Mouse (Mus musculus) neural tube, embryonic 15.5 days (tissue): Measurements from ENCODE around the gene Creb3l4. TPM values are rescaled to one million over a fixed set of nuclear protein-coding genes. Genes with fewer than 3 reads are reported as not detected.
"Not testable (repeated sequence)": the region's sequence is repeated elsewhere in the genome, so short reads cannot be mapped to it uniquely, and the experiment has no call there.

Source experiments
- ATAC-seq: fragments of 200-750 bp; cut with Nextera tagmentation; 2 replicates; pipeline ENCODE4 v1.8.0; 2017; ENCODE audit warnings: mild to moderate bottlenecking, moderate TSS enrichment, moderate library complexity; ENCODE audit not compliant: low FRiP score
- H3K27ac ChIP-seq: fragments of 300-500 bp; sonication (generic); replicated peaks from 2 replicates; pipeline ENCODE4 v1.5.1; 2015; ENCODE audit warnings: mild to moderate bottlenecking, inconsistent platforms
- H3K27me3 ChIP-seq: fragments of 300-500 bp; sonication (generic); replicated peaks from 2 replicates; pipeline ENCODE4 v1.6.1; 2015; ENCODE audit warnings: inconsistent platforms
- H3K36me3 ChIP-seq: fragments of 300-500 bp; sonication (generic); 2 replicates; pipeline ENCODE4 v1.6.1; 2015; ENCODE audit warnings: inconsistent platforms
- H3K4me1 ChIP-seq: fragments of 300-500 bp; sonication (generic); 2 replicates; pipeline ENCODE4 v1.6.1; 2015; ENCODE audit warnings: inconsistent platforms
- H3K4me2 ChIP-seq: fragments of 300-500 bp; sonication (generic); 2 replicates; pipeline ENCODE4 v1.6.1; 2015; ENCODE audit warnings: inconsistent platforms, mild to moderate bottlenecking, moderate library complexity
- H3K4me3 ChIP-seq: fragments of 300-500 bp; sonication (generic); replicated peaks from 2 replicates; pipeline ENCODE4 v1.5.1; 2015; ENCODE audit warnings: mild to moderate bottlenecking, inconsistent platforms
- H3K9ac ChIP-seq: fragments of 300-500 bp; sonication (generic); replicated peaks from 2 replicates; pipeline ENCODE4 v1.6.1; 2015; ENCODE audit warnings: mild to moderate bottlenecking, inconsistent platforms
- H3K9me3 ChIP-seq: fragments of 300-500 bp; sonication (generic); replicated peaks from 2 replicates; pipeline ENCODE4 v1.6.1; 2016; ENCODE audit warnings: inconsistent platforms
- WGBS: fragments of 180-500 bp; shearing (Covaris S2); methylation state at CpG from one replicate; pipeline ENCODE4 v1.1.7; 2015; ENCODE audit warnings: mixed read lengths; 5-methylcytosine and 5-hydroxymethylcytosine counted together
- polyA plus RNA-seq: library from polyadenylated mRNA; unstranded; fragments of >200 nt; fragmentation: Nextera tagmentation; extraction: Ambion mirVana; gene quantifications from 2 replicates; pipeline ENCODE4 v1.2.1, GENCODE M21; 2015

Gene Creb3l4
- 0.82 and 2.2 TPM in 2 replicates for polyA plus RNA-seq

- peak; percentile 28; the same call in 1 of the 2 replicates for ATAC-seq
- H3K4me2 ChIP-seq: peak within 1 kb of the TSS; percentile 62
- H3K9me3 ChIP-seq: no peaks in the 10 kb centered on the region
- 0 out of 2 replicates have a peak within 1 kb of the TSS, but pooled peaks have one; percentile 20 for H3K27ac ChIP-seq
- no peaks in the 10 kb centered on the region for H3K36me3 ChIP-seq
- 3% methylated on average over 19 of the region's 19 CpGs for WGBS
- H3K27me3 ChIP-seq: no peaks in the 10 kb centered on the region
- peaks cover 19% of the 10 kb centered on the region for H3K4me1 ChIP-seq
- peak within 1 kb of the TSS; percentile 37 for H3K9ac ChIP-seq
- peak within 1 kb of the TSS; percentile 35 for H3K4me3 ChIP-seq
Observed at GRCm38 (mm10) chr3:90242984-90243775, at the start of gene Creb3l4. Gene Creb3l4, minus strand, starts transcription at chr3:90243512.

- WGBS: under 1% methylated on average over 44 of the region's 47 CpGs
- H3K27ac ChIP-seq: peak within 1 kb of the TSS; percentile 96
- peaks cover 41% of the 10 kb centered on the region for H3K4me1 ChIP-seq
- no peaks in the 10 kb centered on the region for H3K36me3 ChIP-seq
- H3K4me3 ChIP-seq: peak within 1 kb of the TSS; percentile 73
- H3K4me2 ChIP-seq: peak within 1 kb of the TSS; percentile 87
- H3K9me3 ChIP-seq: no peaks in the 10 kb centered on the region
- peak; percentile 98 for ATAC-seq
- no peaks in the 10 kb centered on the region for H3K27me3 ChIP-seq
- H3K9ac ChIP-seq: peak within 1 kb of the TSS; percentile 91
Observed at GRCm38 (mm10) chr3:90292345-90293275, 49.3 kb upstream of the Creb3l4 start, which contains the start of gene Gatad2b. Gene Gatad2b, plus strand, starts transcription at chr3:90293178.

- WGBS: 48% methylated on average over 2 of the region's 2 CpGs
- Histone ChIP-seq H3K9ac (peak overlapping the region; percentile 80), H3K4me2 (peak overlapping the region; percentile 60), H3K4me1 (peaks cover 37% of the 10 kb centered on the region), H3K9me3 (no peaks in the 10 kb centered on the region), H3K4me3 (peak overlapping the region; percentile 73), H3K36me3 (no peaks in the 10 kb centered on the region), H3K27ac (peak overlapping the region; percentile 94), H3K27me3 (no peaks in the 10 kb centered on the region)
- ATAC-seq: no peak
Observed at GRCm38 (mm10) chr3:90291982-90292344, 48.7 kb upstream of the Creb3l4 start.

- Histone ChIP-seq H3K9ac (no peak overlapping the region), H3K4me2 (no peak overlapping the region), H3K4me1 (peaks cover 24% of the 10 kb centered on the region), H3K4me3 (no peak overlapping the region), H3K36me3 (no peaks in the 10 kb centered on the region), H3K27me3 (no peaks in the 10 kb centered on the region), H3K27ac (no peak overlapping the region), H3K9me3 (no peaks in the 10 kb centered on the region)
- WGBS: 96% methylated on average over 1 of the region's 1 CpGs
- ATAC-seq: no peak
Observed at GRCm38 (mm10) chr3:90290602-90291001, 47.3 kb upstream of the Creb3l4 start.

- H3K36me3 ChIP-seq, H3K27ac ChIP-seq, ATAC-seq, H3K9me3 ChIP-seq, H3K9ac ChIP-seq, H3K27me3 ChIP-seq, H3K4me3 ChIP-seq, H3K4me2 ChIP-seq: not testable (repeated sequence)
- peaks cover 12% of the 10 kb centered on the region for H3K4me1 ChIP-seq
- 63% methylated on average over 3 of the region's 3 CpGs for WGBS
Observed at GRCm38 (mm10) chr3:90289403-90289802, 46.1 kb upstream of the Creb3l4 start.

- 100% methylated on average over 2 of the region's 2 CpGs for WGBS
Observed at GRCm38 (mm10) chr3:90284150-90284549, 40.8 kb upstream of the Creb3l4 start.

GRCm38 (mm10) chr3:90280708-90281107, 37.4 kb upstream of the Creb3l4 start:
- Histone ChIP-seq H3K36me3 (peaks cover 52% of the 10 kb centered on the region), H3K9ac (no peak overlapping the region), H3K9me3 (no peaks in the 10 kb centered on the region), H3K27me3 (no peaks in the 10 kb centered on the region), H3K4me3 (no peak overlapping the region), H3K4me1 (no peaks in the 10 kb centered on the region), H3K4me2 (no peak overlapping the region), H3K27ac (no peak overlapping the region)
- WGBS: 87% methylated on average over 9 of the region's 9 CpGs
- no peak for ATAC-seq

More at GRCm38 (mm10) chr3:90284150-90284549, 40.8 kb upstream of the Creb3l4 start:
- H3K4me1 ChIP-seq: no peaks in the 10 kb centered on the region
- no peak for ATAC-seq
- peaks cover 21% of the 10 kb centered on the region for H3K36me3 ChIP-seq
- no peak overlapping the region for H3K27ac ChIP-seq
- H3K4me2 ChIP-seq: no peak overlapping the region
- no peak overlapping the region for H3K4me3 ChIP-seq
- H3K27me3 ChIP-seq: no peaks in the 10 kb centered on the region
- H3K9ac ChIP-seq: no peak overlapping the region
- H3K9me3 ChIP-seq: no peaks in the 10 kb centered on the region

GRCm38 (mm10) chr3:90279743-90280142, 36.4 kb upstream of the Creb3l4 start:
- no peaks in the 10 kb centered on the region for H3K4me1 ChIP-seq
- H3K27ac ChIP-seq: no peak overlapping the region
- H3K4me2 ChIP-seq: no peak overlapping the region
- H3K27me3 ChIP-seq: no peaks in the 10 kb centered on the region
- ATAC-seq: no peak
- no peak overlapping the region for H3K9ac ChIP-seq
- peaks cover 60% of the 10 kb centered on the region for H3K36me3 ChIP-seq
- H3K4me3 ChIP-seq: no peak overlapping the region
- WGBS: 97% methylated on average over 7 of the region's 7 CpGs
- H3K9me3 ChIP-seq: no peaks in the 10 kb centered on the region

GRCm38 (mm10) chr3:90279216-90279615, 35.9 kb upstream of the Creb3l4 start:
- 91% methylated on average over 9 of the region's 9 CpGs for WGBS
- Histone ChIP-seq H3K36me3 (peaks cover 62% of the 10 kb centered on the region), H3K27me3 (no peaks in the 10 kb centered on the region), H3K4me2 (no peak overlapping the region), H3K4me1 (no peaks in the 10 kb centered on the region), H3K4me3 (no peak overlapping the region), H3K27ac (no peak overlapping the region), H3K9me3 (no peaks in the 10 kb centered on the region), H3K9ac (no peak overlapping the region)
- no peak for ATAC-seq

GRCm38 (mm10) chr3:90278211-90278610, 34.9 kb upstream of the Creb3l4 start:
- Histone ChIP-seq H3K4me3 (no peak overlapping the region), H3K9ac (no peak overlapping the region), H3K9me3 (no peaks in the 10 kb centered on the region), H3K4me2 (no peak overlapping the region), H3K4me1 (no peaks in the 10 kb centered on the region), H3K27ac (no peak overlapping the region), H3K27me3 (no peaks in the 10 kb centered on the region), H3K36me3 (peaks cover 72% of the 10 kb centered on the region)
- 98% methylated on average over 10 of the region's 10 CpGs for WGBS
- ATAC-seq: no peak

- Histone ChIP-seq H3K4me3 (no peak overlapping the region), H3K27me3 (no peaks in the 10 kb centered on the region), H3K4me2 (no peak overlapping the region), H3K9ac (no peak overlapping the region), H3K27ac (no peak overlapping the region), H3K4me1 (no peaks in the 10 kb centered on the region), H3K9me3 (no peaks in the 10 kb centered on the region), H3K36me3 (peaks cover 73% of the 10 kb centered on the region)
- ATAC-seq: no peak
- 96% methylated on average over 9 of the region's 9 CpGs for WGBS
Observed at GRCm38 (mm10) chr3:90277793-90278192, 34.5 kb upstream of the Creb3l4 start.
